Mouse (Mus musculus): ENCODE results near the gene Pax2. TPM values are rescaled to one million over a fixed set of nuclear protein-coding genes. Genes with fewer than 3 reads are reported as not detected.

Pax2 gene
- total RNA-seq (2012; rRNA removed) (not detected in 2 replicates), polyA plus RNA-seq (2012; ENCODE audit: insufficient read depth in 1 of 2, insufficient read length in 2 of 2, low read depth in 1 of 2, low replicate concordance in 2 of 2, missing spikeins in 1 of 2) (not detected)

GRCm38 (mm10) chr19:44755693-44756420, at the start of gene Pax2:
TSS of gene Pax2 (plus strand) at chr19:44756045.
- Histone ChIP-seq H3K27ac (ENCODE audit: control insufficient read depth, low read depth, low read length) (no peak within 1 kb of the TSS), H3K4me3 (ENCODE audit: control insufficient read depth in 1 of 2, insufficient read depth in 1 of 2, low read depth in 2 of 2, low read length in 2 of 2) (no peak within 1 kb of the TSS), H3K4me1 (ENCODE audit: control insufficient read depth in 1 of 2, insufficient read depth in 2 of 2, low read length in 2 of 2) (no peaks in the 10 kb centered on the region), H3K27me3 (ENCODE audit: control insufficient read depth in 1 of 2, insufficient read depth in 2 of 2, low read length in 2 of 2) (no peaks in the 10 kb centered on the region), H3K9ac (ENCODE audit: control insufficient read depth, low read depth, low read length, poor library complexity, severe bottlenecking) (no peak within 1 kb of the TSS), H3K79me2 (ENCODE audit: control insufficient read depth, insufficient read depth, low read length, poor library complexity) (no peaks in the 10 kb centered on the region), H3K9me3 (replicated peaks; ENCODE audit: insufficient read depth, low read length) (no peaks in the 10 kb centered on the region), H3K36me3 (ENCODE audit: control insufficient read depth in 1 of 2, insufficient read depth in 2 of 2, low read length in 2 of 2) (no peaks in the 10 kb centered on the region)
- TF ChIP-seq USF2 (IDR thresholded peaks at IDR 0.05; ENCODE audit: borderline replicate concordance in 1 of 2, insufficient read depth in 1 of 2, low read depth in 1 of 2, low read length in 2 of 2): no peak
- no peak for TF ChIP-seq CTCF (IDR thresholded peaks at IDR 0.05 in 2 of 3, conservative IDR thresholded peaks at IDR 0.05 in 1 of 3; ENCODE audit: control insufficient read depth in 1 of 3, insufficient read depth in 1 of 3, low read depth in 2 of 3, low read length in 3 of 3, poor library complexity in 1 of 3, severe bottlenecking in 1 of 3)
- no peak for TF ChIP-seq EP300 (IDR thresholded peaks at IDR 0.05; ENCODE audit: low read depth in 1 of 2, low read length in 2 of 2)
- no peak for TF ChIP-seq GABPA (IDR thresholded peaks at IDR 0.05; ENCODE audit: low read depth, low read length)
- no peak for TF ChIP-seq TAL1 (IDR thresholded peaks at IDR 0.05; ENCODE audit: low read length)
- no peak for TF ChIP-seq UBTF (IDR thresholded peaks at IDR 0.05; ENCODE audit: borderline replicate concordance, insufficient read depth, low read depth, low read length)
- TF ChIP-seq RCOR1 (IDR thresholded peaks at IDR 0.05; ENCODE audit: low read depth, low read length): no peak
- TF ChIP-seq MEF2A (IDR thresholded peaks at IDR 0.05; ENCODE audit: extremely low read depth, insufficient replicate concordance, low read depth, low read length, poor library complexity, severe bottlenecking): no peak
- no peak for TF ChIP-seq ELF1 (IDR thresholded peaks at IDR 0.05; ENCODE audit: low read depth, low read length)
- no peak for TF ChIP-seq MXI1 (IDR thresholded peaks at IDR 0.05; ENCODE audit: low read depth, low read length)
- no peak for TF ChIP-seq ETS1 (IDR thresholded peaks at IDR 0.05; ENCODE audit: low read depth, low read length)
- no peak for TF ChIP-seq JUND (IDR thresholded peaks at IDR 0.05; ENCODE audit: low read depth, low read length)
- no peak for TF ChIP-seq KAT2A (conservative IDR thresholded peaks at IDR 0.05; ENCODE audit: low read depth, low read length)
- TF ChIP-seq SIN3A (IDR thresholded peaks at IDR 0.05; ENCODE audit: low read length): no peak
- no peak for TF ChIP-seq ZNF384 (IDR thresholded peaks at IDR 0.05; ENCODE audit: low read depth, low read length)
- TF ChIP-seq ZMIZ1 (IDR thresholded peaks at IDR 0.05; ENCODE audit: low read depth, low read length): no peak
- no peak for TF ChIP-seq TCF12 (IDR thresholded peaks at IDR 0.05; ENCODE audit: low read depth, low read length)
- TF ChIP-seq GATA1 (IDR thresholded peaks at IDR 0.05; ENCODE audit: low read depth, low read length): no peak
- no peak for DNase-seq (ENCODE audit: low read depth, low spot score)

- H3K36me3 ChIP-seq (ENCODE audit: control insufficient read depth in 1 of 2, insufficient read depth in 2 of 2, low read length in 2 of 2): no peaks in the 10 kb centered on the region
- H3K27me3 ChIP-seq (ENCODE audit: control insufficient read depth in 1 of 2, insufficient read depth in 2 of 2, low read length in 2 of 2): no peaks in the 10 kb centered on the region; a peak in 1 of 4 replicates
- H3K9me3 ChIP-seq (replicated peaks; ENCODE audit: insufficient read depth, low read length): no peaks in the 10 kb centered on the region
- H3K27ac ChIP-seq (ENCODE audit: control insufficient read depth, low read depth, low read length): no peak overlapping the region
- H3K4me1 ChIP-seq (ENCODE audit: control insufficient read depth in 1 of 2, insufficient read depth in 2 of 2, low read length in 2 of 2): no peaks in the 10 kb centered on the region
- no peak overlapping the region for H3K4me3 ChIP-seq (ENCODE audit: control insufficient read depth in 1 of 2, insufficient read depth in 1 of 2, low read depth in 2 of 2, low read length in 2 of 2)
- no peak for DNase-seq (ENCODE audit: low read depth, low spot score)
- no peaks in the 10 kb centered on the region for H3K79me2 ChIP-seq (ENCODE audit: control insufficient read depth, insufficient read depth, low read length, poor library complexity)
- no peak for TF ChIP-seq POLR2A (IDR thresholded peaks at IDR 0.05; ENCODE audit: control insufficient read depth in 1 of 2, insufficient read depth in 1 of 2, low read depth in 1 of 2, low read length in 2 of 2, poor library complexity in 1 of 2)
- TF ChIP-seq RCOR1 (IDR thresholded peaks at IDR 0.05; ENCODE audit: low read depth, low read length): no peak
- TF ChIP-seq GATA1 (IDR thresholded peaks at IDR 0.05; ENCODE audit: low read depth, low read length): no peak
- no peak overlapping the region for H3K9ac ChIP-seq (ENCODE audit: control insufficient read depth, low read depth, low read length, poor library complexity, severe bottlenecking)
These were observed 47.0 kb upstream of the Pax2 start for GRCm38 (mm10) chr19:44708885-44709284.
